Mouse (Mus musculus) ovary, adult 10 weeks (tissue): ENCODE measurements around the gene AU015836. TPM values are rescaled to one million over a fixed set of nuclear protein-coding genes. Genes with fewer than 3 reads are reported as not detected.

Experiments used
- polyA plus RNA-seq: library from polyadenylated mRNA; stranded (reverse); fragments of 350-450 nt; fragmentation: Illumina TruSeq; extraction: RNeasy Lipid Tissue Mini Kit (QIAGEN cat#74804); gene quantifications from one replicate; pipeline ENCODE4 v1.2.3, GENCODE M21; 2014

The AU015836 gene
- 38.4 TPM for polyA plus RNA-seq

GRCm38 (mm10) chrX:93968444-93968843 is at the start of gene AU015836:
AU015836 (plus strand) TSS chrX:93968659.

Other genes with a start within 250 kb of the AU015836 start
- 88.9 TPM for gene Pdk3, start 136.5 kb upstream of the AU015836 start, polyA plus RNA-seq
- gene Zfx, start 155.0 kb downstream of the AU015836 start, polyA plus RNA-seq, result 101 TPM
- gene Eif2s3x, start 244.2 kb downstream of the AU015836 start, polyA plus RNA-seq, result 368 TPM